Mouse (Mus musculus): Measurements from ENCODE around the gene Nmb.
"Not testable (repeated sequence)": the region's sequence is repeated elsewhere in the genome, so short reads cannot be mapped to it uniquely, and the experiment has no call there.

DNA sequence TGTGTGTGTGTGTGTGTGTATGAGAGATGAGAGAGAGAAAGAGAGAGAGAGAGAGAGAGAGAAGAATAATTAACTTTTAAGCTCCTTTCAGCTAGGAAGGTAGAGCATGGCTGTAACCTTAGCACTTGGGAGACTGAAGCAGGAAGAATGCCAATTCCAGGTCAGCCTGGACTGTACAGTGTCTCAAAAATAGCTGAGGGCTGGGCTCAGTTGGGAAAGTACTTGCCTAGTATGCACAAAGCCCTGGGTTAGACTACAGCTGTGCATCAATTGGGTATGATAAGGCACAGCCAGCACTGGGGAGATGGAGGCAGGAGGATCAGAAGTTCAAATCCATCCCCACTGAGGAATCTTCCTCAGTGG is 32.4 kb upstream of the Nmb start:
- TF ChIP-seq CTCF (IDR thresholded peaks at IDR 0.05; ENCODE audit: control insufficient read depth, insufficient read depth, insufficient replicate concordance, low read depth, low read length); POLR2A (IDR thresholded peaks at IDR 0.05; ENCODE audit: control insufficient read depth, low read depth, low read length): not testable (repeated sequence)

Data from testis, adult 2 months (tissue).